Mouse (Mus musculus) bone marrow macrophage, adult 2 months (primary cell): ENCODE measurements around the gene Rara.

ENCODE experiments used
- CTCF ChIP-seq: IDR thresholded peaks from 2 replicates; pipeline ENCODE4 v1.5.1; 2012; ENCODE audit warnings: low read depth, mild to moderate bottlenecking, low read length, moderate library complexity
- POLR2A ChIP-seq: IDR thresholded peaks from 2 replicates; pipeline ENCODE4 v1.6.1; 2012; ENCODE audit warnings: mild to moderate bottlenecking, low read depth, low read length, borderline replicate concordance

DNA sequence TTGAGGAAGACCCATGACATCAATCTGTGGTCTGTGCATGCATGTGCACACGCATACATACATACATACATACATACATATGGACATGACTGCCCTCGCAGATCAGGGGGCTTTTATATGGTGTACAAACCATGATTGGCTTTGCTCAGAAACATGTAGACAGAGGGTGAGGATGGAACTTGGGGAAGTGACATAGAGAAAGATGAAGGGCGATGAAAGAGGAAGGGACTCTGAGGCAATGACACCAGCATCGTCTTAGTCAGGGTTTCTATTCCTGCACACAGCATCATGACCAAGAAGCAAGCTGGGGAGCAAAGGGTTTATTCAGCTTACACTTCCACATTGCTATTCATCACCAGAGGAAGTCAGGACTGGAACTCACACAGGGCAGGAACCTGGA lies 38.5 kb upstream of the Rara start:
- TF ChIP-seq POLR2A (no peak), CTCF (no peak)
